Mouse (Mus musculus) layer of hippocampus, adult 2 months (tissue): Measurements from ENCODE around the gene Pgp. TPM values are rescaled to one million over a fixed set of nuclear protein-coding genes. Genes with fewer than 3 reads are reported as not detected.
"Not testable (repeated sequence)": the region's sequence is repeated elsewhere in the genome, so short reads cannot be mapped to it uniquely, and the experiment has no call there.

ENCODE experiments used
- DNase-seq, 2 experiments: peaks; one replicate each; pipeline ENCODE4 v3.0.0; 2022; ENCODE audit warnings: low spot score in 2 of 2
- H3K27ac ChIP-seq: fragments of 200-600 bp; 2 replicates; pipeline ENCODE4 v1.8.1; 2022
- H3K4me3 ChIP-seq: fragments of 200-600 bp; 2 replicates; pipeline ENCODE4 v1.8.1; 2022; ENCODE audit warnings: mild to moderate bottlenecking
- CTCF ChIP-seq: fragments of 200-600 bp; conservative IDR thresholded peaks from 2 replicates; pipeline ENCODE4 v1.8.1; 2022; ENCODE audit warnings: antibody characterized with exemption, mild to moderate bottlenecking, moderate library complexity
- long read RNA-seq, 2 experiments: library from polyadenylated mRNA; stranded (forward); transcript quantifications; one replicate each; pipeline ENCODE4 v2.0.0; 2021; ENCODE audit warnings: borderline mapping rate in 2 of 2
- total RNA-seq, 2 experiments: library from RNA; stranded (reverse); gene quantifications; 2 replicates each; pipeline ENCODE4 v1.2.3; 2021

The Pgp gene
- 10 to 100 TPM; 58.2 to 62.7 TPM for total RNA-seq
- long read RNA-seq, experiment 1, transcript Pgp-201 (2 exons, 2,627 nt), result major isoform, 137 of 206 reads
- long read RNA-seq, experiment 1, transcript Pgp-202 (1 exons, 2,428 nt), result minor isoform, 68 of 206 reads
- long read RNA-seq, experiment 1, partial matches to known transcripts, result 0 of 206 reads
- long read RNA-seq, experiment 1, other reads (novel, unspliced or antisense), result 1 of 206 reads
- long read RNA-seq, experiment 2, transcript Pgp-201 (2 exons, 2,627 nt), result major isoform, 192 of 270 reads
- long read RNA-seq, experiment 2, transcript Pgp-202 (1 exons, 2,428 nt), result minor isoform, 76 of 270 reads
- long read RNA-seq, experiment 2, partial matches to known transcripts, result 0 of 270 reads
- long read RNA-seq, experiment 2, other reads (novel, unspliced or antisense), result 2 of 270 reads

DNA sequence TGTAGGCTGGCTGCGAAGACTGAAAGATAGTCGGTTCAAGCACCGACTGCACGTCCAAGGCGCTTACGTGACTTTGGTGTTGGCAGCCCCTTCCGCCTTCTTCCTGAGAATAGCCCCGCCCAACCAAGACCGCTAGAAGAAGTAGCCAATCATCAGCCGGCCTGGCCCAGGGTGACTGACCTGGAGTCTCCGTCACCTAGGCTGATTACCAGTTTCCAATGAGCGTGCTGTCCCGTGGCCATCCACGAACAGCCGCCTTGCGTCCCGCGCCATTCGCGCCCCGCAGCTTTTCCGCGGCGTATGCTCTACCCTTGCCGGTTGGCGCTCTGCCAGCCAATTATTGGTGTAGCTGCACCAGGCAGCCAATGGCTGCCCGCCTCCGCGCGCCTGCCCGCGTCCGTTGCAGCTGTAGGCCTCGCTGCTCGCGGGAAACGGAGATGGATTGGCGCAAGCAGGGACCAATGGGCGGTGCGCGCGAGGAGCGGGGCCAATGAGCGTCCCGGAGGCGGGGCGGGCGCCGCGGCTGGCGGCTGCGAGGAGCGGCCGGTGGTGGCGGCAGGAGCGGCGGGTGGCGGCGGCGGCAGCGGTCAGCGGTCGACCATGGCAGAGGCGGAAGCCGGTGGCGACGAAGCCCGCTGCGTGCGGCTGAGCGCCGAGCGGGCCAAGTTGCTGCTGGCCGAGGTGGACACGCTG is at the start of gene Pgp, which contains the start of gene E4f1:
Gene Pgp (plus strand): TSS at position 483 of the 693 bp plus-strand sequence.
Gene E4f1 (minus strand): TSS at position 404 of the 693 bp plus-strand sequence.
- peak; percentile 23; the same call in 1 of the 2 replicates for TF ChIP-seq CTCF
- peak; percentile 99 for DNase-seq
- peak within 1 kb of the TSS; percentile 96 for H3K27ac ChIP-seq
- peak within 1 kb of the TSS; percentile 94 for H3K4me3 ChIP-seq

DNA sequence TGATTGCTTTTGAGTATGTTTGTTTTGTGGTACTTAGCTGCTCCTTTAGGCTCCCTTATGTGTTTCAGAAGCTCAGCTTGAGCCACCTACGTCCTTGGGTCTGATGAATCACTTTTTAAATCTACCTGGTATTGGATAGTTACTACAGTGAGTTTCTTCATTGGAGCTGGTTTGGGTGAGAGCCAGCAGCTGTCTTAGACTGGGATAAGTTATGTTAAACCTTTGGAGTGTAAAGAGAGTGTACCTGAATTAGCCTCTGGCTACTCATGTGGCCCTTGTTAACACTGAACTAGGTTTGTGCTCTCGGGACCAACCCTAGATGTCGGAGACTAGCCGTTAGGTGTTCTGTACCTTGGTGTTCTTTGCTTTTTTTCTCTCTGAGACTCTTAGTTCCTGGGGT is 47.1 kb upstream of the Pgp start:
- Histone ChIP-seq H3K4me3 (no peak overlapping the region), H3K27ac (no peak overlapping the region)
- TF ChIP-seq CTCF, result no peak
- no peak for DNase-seq

DNA sequence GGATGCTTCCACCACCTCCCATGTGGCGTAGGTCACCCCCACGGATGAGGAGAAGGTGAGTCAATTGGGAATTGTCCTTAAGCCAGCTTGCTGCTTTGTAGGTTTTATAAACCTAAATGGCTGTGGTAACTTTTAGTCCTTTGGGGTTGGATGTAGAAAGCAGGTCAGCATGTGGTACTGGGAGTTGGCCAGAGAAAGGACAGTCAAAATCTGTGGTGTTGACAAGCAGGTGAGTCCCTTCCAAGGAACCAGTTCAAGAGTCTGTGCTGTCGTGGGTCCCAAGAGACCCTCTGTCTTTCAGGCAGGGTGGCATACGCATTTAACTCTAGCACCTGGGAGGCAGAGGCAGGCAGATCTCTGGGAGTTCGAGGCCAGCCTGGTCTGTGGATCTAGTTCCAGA is 45.7 kb upstream of the Pgp start:
- TF ChIP-seq CTCF, result no peak
- DNase-seq, result no peak
- H3K27ac ChIP-seq, result no peak overlapping the region
- H3K4me3 ChIP-seq, result no peak overlapping the region

DNA sequence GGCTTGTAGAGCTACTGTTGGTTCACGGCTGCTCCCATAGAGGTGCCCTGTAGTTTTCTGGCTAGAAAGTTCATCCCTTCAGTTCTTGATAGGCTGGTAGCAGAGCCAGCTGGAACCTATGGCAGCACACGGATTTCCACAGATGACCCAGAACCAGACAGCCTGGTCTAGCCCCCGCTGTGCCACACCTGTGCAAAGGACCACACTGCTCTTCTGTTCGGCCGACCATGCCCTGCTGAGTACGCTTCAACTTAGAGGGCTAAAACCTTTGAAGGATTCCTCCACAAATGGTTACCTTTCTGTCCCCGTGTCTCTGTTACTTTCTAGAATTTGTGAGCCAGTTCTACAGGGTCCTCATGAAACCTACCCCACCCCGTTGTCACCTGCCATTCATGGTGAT is 44.9 kb upstream of the Pgp start:
- H3K4me3 ChIP-seq, DNase-seq, H3K27ac ChIP-seq: not testable (repeated sequence)

DNA sequence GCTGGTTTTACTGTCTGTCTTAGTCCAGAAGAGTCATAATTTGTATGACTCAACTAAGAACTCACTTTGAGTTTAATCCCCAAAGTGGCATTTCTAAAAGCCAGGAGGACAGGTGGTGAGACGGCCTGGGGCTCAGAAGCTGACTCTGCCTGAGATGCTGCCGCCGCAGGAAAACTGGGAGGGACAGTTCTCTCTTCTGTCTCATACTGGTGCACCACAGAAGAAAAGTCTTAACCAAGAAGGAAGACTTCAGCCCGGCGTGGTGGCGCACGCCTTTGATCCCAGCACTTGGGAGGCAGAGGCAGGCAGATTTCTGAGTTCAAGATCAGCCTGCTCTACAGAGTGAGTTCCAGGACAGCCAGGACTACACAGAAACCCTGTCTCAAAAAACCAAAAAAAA is 44.3 kb upstream of the Pgp start:
- Histone ChIP-seq H3K4me3 (peak overlapping the region; percentile 71; the same call in 1 of the 2 replicates), H3K27ac (peak overlapping the region; percentile 93)
- no peak for TF ChIP-seq CTCF
- DNase-seq, result no peak

DNA sequence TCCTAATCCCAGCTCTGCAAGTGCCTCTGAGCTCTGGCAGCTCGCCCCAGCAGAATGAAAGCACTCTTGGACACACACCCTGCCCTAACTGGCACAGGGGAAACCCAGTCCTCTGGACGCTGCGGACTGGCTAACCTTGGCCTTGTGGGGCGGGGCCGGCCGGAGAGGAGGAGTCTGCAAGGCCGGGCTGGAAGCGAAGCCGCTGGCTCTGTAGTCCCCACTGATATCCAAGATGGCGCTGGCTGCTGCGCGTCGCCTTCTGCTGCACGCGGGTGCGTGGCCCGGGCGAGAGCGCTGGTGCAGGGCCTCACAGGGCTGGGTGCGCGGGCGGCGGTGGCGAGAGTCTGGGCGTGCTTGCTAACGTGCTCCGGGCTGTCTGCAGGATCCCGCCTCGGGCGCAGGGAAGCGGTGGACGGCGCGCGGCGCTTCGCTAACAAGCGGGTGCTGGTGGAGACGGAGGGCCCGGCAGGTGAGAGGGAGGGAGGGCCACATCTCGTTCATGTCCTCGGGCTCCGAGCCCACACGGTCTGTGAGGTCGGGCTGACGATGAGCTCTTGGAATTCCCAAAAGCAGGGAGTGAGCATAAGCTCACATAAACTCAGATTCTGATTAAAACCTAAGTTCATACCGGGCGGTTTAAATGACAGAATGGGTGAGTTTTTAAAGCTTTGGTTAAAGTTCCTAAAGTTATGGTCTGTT is 43.6 kb upstream of the Pgp start, which contains the start of gene Eci1:
Gene Eci1 (plus strand): TSS at position 171 of the 699 bp plus-strand sequence.
- DNase-seq, result peak; percentile 87 to 94
- Histone ChIP-seq H3K27ac (peak within 1 kb of the TSS; percentile 93), H3K4me3 (peak within 1 kb of the TSS; percentile 71)
- TF ChIP-seq CTCF, result no peak

DNA sequence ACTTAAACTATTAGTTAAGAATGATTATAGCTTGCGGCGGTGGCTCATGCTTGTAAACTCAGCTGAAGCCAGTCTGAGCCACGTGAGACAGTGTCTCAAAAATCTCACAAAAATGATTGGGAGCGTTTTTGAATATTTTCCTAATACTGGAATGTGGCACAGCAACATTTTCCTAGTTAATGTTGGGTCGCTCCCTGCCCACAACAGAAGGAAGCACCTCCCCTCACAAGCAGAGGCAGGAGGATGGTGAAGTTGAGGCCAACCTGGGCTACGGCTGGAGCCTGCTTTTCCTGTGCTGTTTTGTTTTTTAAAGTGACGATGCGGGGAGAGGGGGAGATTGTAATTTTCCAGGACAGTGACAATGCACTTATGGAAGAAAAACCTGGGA is 43.0 kb upstream of the Pgp start:
- Histone ChIP-seq H3K27ac (peak overlapping the region; percentile 93), H3K4me3 (peak overlapping the region; percentile 71)
- no peak for DNase-seq
- no peak for TF ChIP-seq CTCF

DNA sequence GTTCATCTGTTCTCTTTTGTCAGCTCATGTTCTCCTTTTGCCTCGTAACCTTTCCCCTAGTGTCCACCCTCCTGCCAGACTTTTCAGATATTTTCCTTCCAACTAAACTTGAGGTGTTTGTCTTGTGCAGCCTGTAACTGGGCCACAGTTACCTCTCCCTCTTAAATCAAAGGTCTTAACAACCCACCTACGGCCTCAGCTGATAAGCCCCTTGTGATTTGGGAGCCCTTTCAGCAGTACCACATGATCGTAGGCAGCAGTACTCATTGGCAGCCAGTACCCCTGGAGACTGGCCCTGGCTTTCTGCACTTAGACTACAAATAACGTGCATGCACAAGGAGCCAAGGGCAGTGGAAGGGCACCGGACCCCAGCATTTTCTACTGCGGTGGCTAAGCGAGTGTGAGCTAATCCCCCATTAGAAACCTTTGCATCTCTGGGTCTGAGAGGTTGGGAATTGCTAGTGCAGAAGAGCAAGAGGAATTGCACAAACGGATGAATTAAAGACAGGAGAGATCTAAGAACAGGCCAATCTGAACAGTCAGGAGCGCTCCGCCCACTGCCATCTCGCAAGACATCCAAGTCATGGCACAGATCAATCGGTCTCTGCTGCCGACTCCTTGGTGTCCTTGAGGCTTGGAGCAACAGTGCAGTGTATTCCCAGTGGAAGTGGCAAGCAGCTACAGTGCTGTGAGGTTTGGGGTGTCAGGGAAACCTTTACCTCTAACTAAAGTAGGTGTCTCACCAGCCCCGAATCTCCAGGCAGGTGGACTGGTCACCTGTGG is 40.8 kb upstream of the Pgp start:
- TF ChIP-seq CTCF, result no peak
- Histone ChIP-seq H3K27ac (peak overlapping the region; percentile 82), H3K4me3 (peak overlapping the region; percentile 26; the same call in 1 of the 2 replicates)
- no peak for DNase-seq

DNA sequence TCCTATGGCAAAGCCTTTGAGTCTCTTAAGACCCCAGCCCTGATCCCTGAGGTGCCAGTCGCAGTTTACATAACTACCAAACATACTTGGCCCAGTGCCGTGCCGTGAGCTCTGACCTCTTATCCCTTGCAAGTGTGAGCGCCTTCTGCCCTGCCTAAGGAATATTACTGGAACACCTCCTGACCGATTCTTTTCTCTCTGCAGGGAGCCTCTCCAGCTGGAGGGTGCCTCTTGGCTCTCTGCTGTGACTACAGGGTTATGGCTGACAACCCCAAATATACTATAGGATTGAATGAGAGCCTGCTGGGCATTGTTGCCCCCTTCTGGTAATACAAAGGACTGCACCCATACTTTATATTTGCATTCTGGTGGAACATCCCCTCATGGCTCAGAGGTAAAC is 33.2 kb upstream of the Pgp start:
- Histone ChIP-seq H3K4me3 (no peak overlapping the region), H3K27ac (no peak overlapping the region)
- peak; percentile 92 for TF ChIP-seq CTCF
- no peak for DNase-seq

DNA sequence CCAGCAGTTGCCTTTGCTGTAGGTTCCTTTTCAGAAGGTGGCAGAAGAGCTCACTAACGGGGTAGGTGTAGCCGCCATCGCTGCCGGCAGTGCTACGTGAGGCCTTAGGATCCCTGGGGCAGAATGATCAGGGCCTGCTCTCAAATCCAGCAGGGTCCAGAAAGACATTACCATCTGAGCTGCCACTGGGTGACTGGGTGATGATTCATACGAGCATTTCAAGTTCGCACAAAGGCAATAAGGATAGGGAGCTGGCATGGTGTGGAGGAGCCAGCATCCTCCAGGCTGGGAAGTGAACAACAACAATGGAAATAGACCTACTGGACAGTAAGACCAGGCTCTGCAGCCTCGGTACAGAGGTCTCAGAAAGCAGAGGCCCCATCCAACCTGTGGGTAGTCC is 29.8 kb upstream of the Pgp start:
- H3K4me3 ChIP-seq, result no peak overlapping the region
- DNase-seq, result no peak
- no peak overlapping the region for H3K27ac ChIP-seq
- no peak for TF ChIP-seq CTCF

DNA sequence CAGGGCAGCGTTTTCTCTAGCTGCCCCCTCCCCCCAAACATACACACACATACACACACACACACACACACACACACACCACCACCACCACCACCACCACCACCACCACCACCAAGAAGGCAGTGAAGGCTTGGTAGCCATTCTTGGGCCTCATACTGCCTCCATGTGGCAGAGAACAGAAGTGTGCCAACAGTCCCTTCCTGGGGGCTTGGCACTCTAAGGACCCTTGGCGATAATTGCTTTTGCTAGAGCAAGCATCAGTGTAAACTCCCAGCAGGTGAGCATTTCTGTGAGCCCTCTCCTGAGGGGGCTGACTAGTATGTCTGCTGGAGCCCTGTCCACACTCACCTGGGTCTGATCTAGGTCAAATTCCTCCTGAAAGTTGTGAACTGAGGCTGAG is 29.0 kb upstream of the Pgp start:
- peak; percentile 50 for TF ChIP-seq CTCF
- no peak for DNase-seq
- Histone ChIP-seq H3K27ac (no peak overlapping the region), H3K4me3 (no peak overlapping the region)

DNA sequence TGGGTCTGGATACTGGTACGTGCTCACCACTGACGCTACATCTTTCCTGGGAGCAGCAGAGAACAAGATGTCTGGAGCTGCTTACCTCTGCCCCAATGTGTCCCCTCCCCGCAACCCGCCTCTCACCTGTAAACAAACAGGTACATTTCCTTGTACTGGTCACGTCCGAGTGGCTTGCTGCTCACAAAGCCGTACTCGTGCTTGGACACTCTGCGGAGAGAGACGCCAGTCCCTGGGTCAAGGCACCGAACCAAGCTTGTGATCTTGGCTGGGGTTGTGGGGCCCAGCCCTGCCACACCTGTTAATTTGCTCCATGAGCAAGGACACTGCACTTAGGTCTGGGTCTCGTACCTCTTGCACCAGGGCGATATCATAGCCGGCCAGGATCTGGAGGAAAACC is 28.1 kb upstream of the Pgp start:
- Histone ChIP-seq H3K27ac (no peak overlapping the region), H3K4me3 (no peak overlapping the region)
- no peak for TF ChIP-seq CTCF
- no peak for DNase-seq
